Mouse (Mus musculus) stomach, embryonic 15.5 days (tissue): ENCODE measurements around the gene Cycs. TPM values are rescaled to one million over a fixed set of nuclear protein-coding genes. Genes with fewer than 3 reads are reported as not detected.
A peak's percentile ranks its signal among the peaks of the same experiment; 100 is the strongest.

Experiments used
- ATAC-seq: fragments of 200-750 bp; cut with Nextera tagmentation; 2 replicates; pipeline ENCODE4 v1.8.0; 2017; ENCODE audit warnings: low read depth, moderate number of reproducible peaks, moderate TSS enrichment; ENCODE audit not compliant: insufficient read depth, low FRiP score
- H3K27ac ChIP-seq: fragments of 300-500 bp; sonication (generic); 2 replicates; pipeline ENCODE4 v1.5.1; 2015; ENCODE audit warnings: mild to moderate bottlenecking, inconsistent platforms
- H3K27me3 ChIP-seq: fragments of 300-500 bp; sonication (generic); replicated peaks from 2 replicates; pipeline ENCODE4 v1.6.1; 2015; ENCODE audit warnings: inconsistent platforms
- H3K36me3 ChIP-seq: fragments of 300-500 bp; sonication (generic); 2 replicates; pipeline ENCODE4 v1.6.1; 2015; ENCODE audit warnings: inconsistent platforms
- H3K4me1 ChIP-seq: fragments of 300-500 bp; sonication (generic); 2 replicates; pipeline ENCODE4 v1.6.1; 2015; ENCODE audit warnings: inconsistent platforms
- H3K4me2 ChIP-seq: fragments of 300-500 bp; sonication (generic); 2 replicates; pipeline ENCODE4 v1.6.1; 2015; ENCODE audit warnings: mild to moderate bottlenecking, inconsistent platforms
- H3K4me3 ChIP-seq: fragments of 300-500 bp; sonication (generic); replicated peaks from 2 replicates; pipeline ENCODE4 v1.5.1; 2015; ENCODE audit warnings: inconsistent platforms
- H3K9ac ChIP-seq: fragments of 300-500 bp; sonication (generic); 2 replicates; pipeline ENCODE4 v1.6.1; 2015; ENCODE audit warnings: inconsistent platforms
- H3K9me3 ChIP-seq: fragments of 300-500 bp; sonication (generic); 2 replicates; pipeline ENCODE4 v1.6.1; 2016; ENCODE audit warnings: inconsistent platforms
- WGBS: fragments of 180-500 bp; shearing (Covaris S2); methylation state at CpG from one replicate; pipeline ENCODE4 v1.1.7; 2015; 5-methylcytosine and 5-hydroxymethylcytosine counted together
- polyA plus RNA-seq: library from polyadenylated mRNA; unstranded; fragments of >200 nt; fragmentation: Nextera tagmentation; extraction: Ambion mirVana; gene quantifications from 2 replicates; pipeline ENCODE4 v1.2.1, GENCODE M21; 2015

Gene Cycs
- 69.0 and 73.3 TPM in 2 replicates for polyA plus RNA-seq

DNA sequence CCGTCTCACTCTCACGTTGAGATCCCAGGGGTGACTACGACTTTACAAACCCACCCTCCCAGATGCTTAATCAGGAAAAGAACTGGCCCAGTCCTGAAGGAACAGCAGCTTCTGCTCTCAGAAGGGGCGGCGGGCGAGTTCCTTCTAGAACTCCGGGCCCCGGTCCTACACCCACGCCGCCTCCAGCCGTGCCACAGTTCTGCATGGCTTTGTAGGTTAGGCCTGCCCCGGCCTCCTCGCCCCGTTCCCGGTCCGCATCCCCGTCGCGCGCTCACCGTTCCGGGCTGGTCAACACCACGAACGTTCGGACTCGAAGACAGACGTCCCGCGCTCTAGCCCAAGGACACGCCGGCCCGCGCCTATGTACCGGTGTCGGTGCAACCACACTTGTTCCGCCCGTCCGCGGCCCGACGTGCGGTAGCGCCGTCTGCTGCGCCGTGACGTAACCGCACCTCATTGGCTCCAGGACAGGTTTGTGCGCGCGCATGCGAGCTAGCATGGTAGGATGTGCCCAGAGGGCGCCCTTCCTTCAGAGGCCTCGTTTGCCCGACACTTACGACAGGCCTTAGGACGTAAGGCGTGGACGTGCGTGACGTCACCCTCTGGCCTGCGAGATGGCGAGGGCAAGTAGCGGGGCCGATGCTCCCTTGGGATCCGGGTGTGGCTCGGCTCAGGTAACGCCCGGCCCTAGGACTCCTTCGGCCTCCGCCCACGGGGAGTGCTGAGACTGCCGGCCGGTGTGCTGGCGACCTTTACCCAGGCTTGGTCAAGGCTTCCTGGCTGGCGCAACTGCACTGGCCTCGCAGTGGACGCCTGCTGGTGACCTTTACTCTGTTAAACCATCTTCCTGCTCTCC is at the start of gene Cycs:
Gene Cycs (minus strand): TSS at position 398 of the 856 bp plus-strand sequence.
- H3K36me3 ChIP-seq, result no peaks in the 10 kb centered on the region
- WGBS, result 1% methylated on average over 78 of the region's 78 CpGs
- H3K27me3 ChIP-seq, result no peaks in the 10 kb centered on the region

GRCm38 (mm10) chr6:50601620-50602019 is 35.3 kb upstream of the Cycs start:
- H3K4me3 ChIP-seq, result no peak overlapping the region
- ATAC-seq, result no peak
- H3K27ac ChIP-seq, result no peak overlapping the region
- 0 out of 2 replicates have a peak, but pooled peaks cover 6% of the 10 kb centered on the region for H3K4me1 ChIP-seq
- 33% methylated on average over 4 of the region's 4 CpGs for WGBS
- H3K27me3 ChIP-seq, result no peaks in the 10 kb centered on the region
- H3K36me3 ChIP-seq, result no peaks in the 10 kb centered on the region
- no peaks in the 10 kb centered on the region for H3K9me3 ChIP-seq
- no peak overlapping the region for H3K4me2 ChIP-seq
- H3K9ac ChIP-seq, result no peak overlapping the region

More for the DNA sequence above, at the start of gene Cycs:
- H3K4me1 ChIP-seq, result no peaks in the 10 kb centered on the region
- peak within 1 kb of the TSS; percentile 87 for H3K27ac ChIP-seq
- peak within 1 kb of the TSS; percentile 93 for H3K4me3 ChIP-seq
- H3K9ac ChIP-seq, result peak within 1 kb of the TSS; percentile 78
- H3K9me3 ChIP-seq, result no peaks in the 10 kb centered on the region
- ATAC-seq, result peak; percentile 97
- H3K4me2 ChIP-seq, result peak within 1 kb of the TSS; percentile 70

GRCm38 (mm10) chr6:50598560-50598959 is 32.2 kb upstream of the Cycs start:
- H3K9ac ChIP-seq, result no peak overlapping the region
- no peak overlapping the region for H3K27ac ChIP-seq
- WGBS, result 39% methylated on average over 5 of the region's 5 CpGs

DNA sequence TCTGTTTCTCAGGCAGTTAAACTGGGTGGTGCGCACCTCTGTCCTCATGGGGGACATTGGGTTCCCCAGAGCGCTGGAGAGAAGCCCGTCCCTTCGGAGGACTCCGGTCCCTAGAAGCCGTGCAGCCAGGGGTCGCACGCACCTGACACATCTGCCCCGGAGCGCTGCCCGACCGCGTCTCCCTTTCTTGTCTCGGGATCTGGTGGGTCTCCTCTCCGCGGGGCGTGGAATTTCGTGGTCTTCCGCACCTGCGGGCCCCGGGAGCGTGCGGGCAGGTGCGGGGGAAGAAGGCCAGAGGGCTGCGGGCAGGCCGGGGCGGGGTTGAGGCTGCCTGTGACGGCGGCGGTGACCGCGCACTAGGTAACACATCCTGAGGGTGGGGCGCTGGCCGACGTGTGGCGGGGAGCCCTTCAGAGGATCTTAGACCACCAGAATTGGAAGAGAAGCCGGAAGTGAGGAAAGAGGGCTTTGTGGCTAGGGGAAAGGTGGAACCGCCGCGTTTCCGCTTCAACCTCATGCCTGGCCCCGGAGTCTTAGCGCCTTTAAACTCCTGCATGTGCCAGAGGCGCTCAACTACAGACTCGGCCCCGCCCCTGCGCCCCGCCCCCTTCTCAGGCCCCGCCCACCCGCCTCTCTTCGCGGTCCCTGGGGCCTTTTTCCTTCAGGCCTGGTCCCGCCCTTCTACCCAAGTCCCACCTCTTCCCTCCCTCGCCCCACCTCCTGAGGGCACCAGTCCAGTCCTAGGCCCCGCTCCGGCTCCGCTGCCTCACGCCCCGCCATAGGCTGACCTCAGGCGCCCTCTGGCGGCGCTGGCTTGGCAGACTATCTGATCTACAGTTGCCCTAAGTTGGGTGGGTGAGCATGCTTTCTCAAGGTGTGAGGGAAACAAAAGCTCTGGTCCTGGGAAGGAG is 30.2 kb upstream of the Cycs start, which contains the start of gene 4921507P07Rik:
Gene 4921507P07Rik (minus strand): TSS at position 332 of the 911 bp plus-strand sequence.
- H3K36me3 ChIP-seq, result no peaks in the 10 kb centered on the region
- H3K4me1 ChIP-seq, result 0 out of 2 replicates have a peak, but pooled peaks cover 6% of the 10 kb centered on the region
- H3K9ac ChIP-seq, result peak within 1 kb of the TSS; percentile 49
- H3K4me2 ChIP-seq, result peak within 1 kb of the TSS; percentile 99
- WGBS, result under 1% methylated on average over 58 of the region's 62 CpGs
- ATAC-seq, result peak; percentile 97
- no peaks in the 10 kb centered on the region for H3K9me3 ChIP-seq
- H3K27me3 ChIP-seq, result no peaks in the 10 kb centered on the region
- peak within 1 kb of the TSS; percentile 55 for H3K27ac ChIP-seq
- peak within 1 kb of the TSS; percentile 62 for H3K4me3 ChIP-seq

More at GRCm38 (mm10) chr6:50598560-50598959, 32.2 kb upstream of the Cycs start:
- Histone ChIP-seq H3K4me2 (no peak overlapping the region), H3K4me3 (no peak overlapping the region), H3K27me3 (no peaks in the 10 kb centered on the region), H3K9me3 (no peaks in the 10 kb centered on the region), H3K36me3 (no peaks in the 10 kb centered on the region), H3K4me1 (0 out of 2 replicates have a peak, but pooled peaks cover 6% of the 10 kb centered on the region)
- no peak for ATAC-seq

- H3K4me2 ChIP-seq, result no peak overlapping the region
- H3K9me3 ChIP-seq, result no peaks in the 10 kb centered on the region
- H3K36me3 ChIP-seq, result no peaks in the 10 kb centered on the region
- 0 out of 2 replicates have a peak, but pooled peaks cover 6% of the 10 kb centered on the region for H3K4me1 ChIP-seq
- no peaks in the 10 kb centered on the region for H3K27me3 ChIP-seq
- H3K9ac ChIP-seq, result no peak overlapping the region
- H3K4me3 ChIP-seq, result no peak overlapping the region
- ATAC-seq, result no peak
- H3K27ac ChIP-seq, result no peak overlapping the region
- 80% methylated on average over 2 of the region's 2 CpGs for WGBS
These were observed 28.0 kb upstream of the Cycs start for GRCm38 (mm10) chr6:50594372-50594771.

DNA sequence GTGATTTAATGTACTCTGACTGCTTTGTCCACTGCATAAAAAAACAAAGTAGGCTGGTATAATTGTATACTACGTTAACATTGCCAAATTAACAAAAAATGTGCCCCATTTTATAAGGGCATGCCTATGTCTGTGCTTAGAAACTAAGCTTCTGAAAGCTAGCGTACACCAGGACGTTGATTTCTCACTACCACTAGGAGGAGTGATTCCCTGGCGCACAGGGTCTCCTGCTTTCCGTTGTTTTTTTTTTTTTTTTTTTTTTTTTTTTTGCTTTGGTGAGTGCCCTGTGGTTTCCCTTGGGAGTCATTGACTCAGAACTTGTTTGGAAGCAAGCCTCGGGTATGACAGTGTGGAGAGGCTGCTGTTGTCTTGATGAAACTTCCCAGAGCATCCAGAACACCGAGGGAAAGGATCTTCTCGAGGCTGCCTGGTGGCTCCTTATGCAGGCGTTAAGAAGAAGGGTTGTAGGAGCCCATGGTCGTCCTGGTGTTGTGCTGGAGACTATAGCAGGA is 27.1 kb upstream of the Cycs start:
- 69% methylated on average over 10 of the region's 10 CpGs for WGBS

GRCm38 (mm10) chr6:50590234-50590633 is 23.9 kb upstream of the Cycs start:
- 69% methylated on average over 3 of the region's 3 CpGs for WGBS
- Histone ChIP-seq H3K36me3 (no peaks in the 10 kb centered on the region), H3K9me3 (no peaks in the 10 kb centered on the region), H3K4me2 (no peak overlapping the region), H3K4me1 (no peaks in the 10 kb centered on the region), H3K4me3 (no peak overlapping the region), H3K9ac (no peak overlapping the region), H3K27ac (no peak overlapping the region), H3K27me3 (no peaks in the 10 kb centered on the region)
- ATAC-seq, result no peak

More for the DNA sequence above, 27.1 kb upstream of the Cycs start:
- no peak overlapping the region for H3K27ac ChIP-seq
- H3K27me3 ChIP-seq, result no peaks in the 10 kb centered on the region
- H3K9me3 ChIP-seq, result no peaks in the 10 kb centered on the region
- no peak overlapping the region for H3K4me2 ChIP-seq
- no peaks in the 10 kb centered on the region for H3K36me3 ChIP-seq
- H3K4me1 ChIP-seq, result 0 out of 2 replicates have a peak, but pooled peaks cover 2% of the 10 kb centered on the region
- H3K4me3 ChIP-seq, result no peak overlapping the region
- ATAC-seq, result no peak
- no peak overlapping the region for H3K9ac ChIP-seq

DNA sequence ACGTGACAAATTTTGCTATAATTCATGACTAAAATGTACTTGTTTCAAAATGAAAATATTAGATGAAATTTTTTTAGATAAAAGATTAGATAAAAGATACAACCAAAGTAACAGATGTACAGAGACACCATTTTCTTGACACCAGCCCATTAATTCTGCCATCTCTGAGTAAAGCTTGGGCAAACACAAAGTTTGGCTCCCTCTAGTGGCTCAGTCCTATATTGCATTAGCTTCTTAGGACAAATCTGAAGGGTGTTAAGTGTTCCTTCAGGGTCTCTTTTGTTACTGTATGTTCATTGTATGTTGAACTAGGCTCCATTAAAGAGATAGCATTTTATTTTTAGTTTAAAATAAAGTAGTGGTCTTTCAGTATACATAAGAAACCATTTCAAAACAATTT is 21.9 kb upstream of the Cycs start:
- H3K9me3 ChIP-seq, result no peaks in the 10 kb centered on the region
- no peaks in the 10 kb centered on the region for H3K27me3 ChIP-seq
- no peak for ATAC-seq
- H3K36me3 ChIP-seq, result no peaks in the 10 kb centered on the region
- WGBS, result 89% methylated on average over 1 of the region's 1 CpGs
- H3K9ac ChIP-seq, result no peak overlapping the region
- H3K4me1 ChIP-seq, result no peaks in the 10 kb centered on the region
- H3K4me2 ChIP-seq, result no peak overlapping the region
- H3K4me3 ChIP-seq, result no peak overlapping the region
- no peak overlapping the region for H3K27ac ChIP-seq

- no peaks in the 10 kb centered on the region for H3K27me3 ChIP-seq
- no peak overlapping the region for H3K27ac ChIP-seq
- no peak for ATAC-seq
- H3K4me1 ChIP-seq, result no peaks in the 10 kb centered on the region
- H3K9me3 ChIP-seq, result no peaks in the 10 kb centered on the region
- H3K4me3 ChIP-seq, result no peak overlapping the region
- no peaks in the 10 kb centered on the region for H3K36me3 ChIP-seq
- H3K9ac ChIP-seq, result no peak overlapping the region
- no peak overlapping the region for H3K4me2 ChIP-seq
- 83% methylated on average over 2 of the region's 2 CpGs for WGBS
These were observed 21.1 kb upstream of the Cycs start for GRCm38 (mm10) chr6:50587412-50587811.

- Histone ChIP-seq H3K4me1 (no peaks in the 10 kb centered on the region), H3K27ac (no peak overlapping the region), H3K27me3 (no peaks in the 10 kb centered on the region), H3K9me3 (no peaks in the 10 kb centered on the region), H3K4me2 (no peak overlapping the region), H3K36me3 (no peaks in the 10 kb centered on the region), H3K4me3 (no peak overlapping the region), H3K9ac (no peak overlapping the region)
- ATAC-seq, result no peak
- 42% methylated on average over 5 of the region's 5 CpGs for WGBS
These were observed 20.0 kb upstream of the Cycs start for GRCm38 (mm10) chr6:50586316-50586715.

DNA sequence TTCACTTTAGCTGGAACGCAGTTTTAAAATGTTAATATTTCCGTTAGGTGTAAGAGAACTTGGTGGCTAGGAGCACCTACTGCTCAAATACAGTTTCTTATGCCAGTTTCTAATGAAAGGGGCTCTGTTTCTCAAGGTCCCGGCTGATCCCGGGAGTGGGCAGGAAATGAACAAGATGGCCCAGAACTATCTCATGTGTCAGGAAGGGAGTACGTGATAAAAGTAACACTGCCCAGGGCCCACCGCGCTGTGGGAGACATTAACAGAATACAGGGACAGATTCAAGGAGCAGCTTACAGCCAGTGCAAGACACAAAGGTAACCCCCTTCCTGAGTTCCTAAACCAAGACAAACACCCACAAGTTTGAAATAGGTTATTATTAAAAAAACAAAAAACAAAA is 19.4 kb upstream of the Cycs start:
- no peak overlapping the region for H3K27ac ChIP-seq
- no peaks in the 10 kb centered on the region for H3K9me3 ChIP-seq
- H3K27me3 ChIP-seq, result no peaks in the 10 kb centered on the region
- no peak for ATAC-seq
- H3K4me3 ChIP-seq, result no peak overlapping the region
- no peaks in the 10 kb centered on the region for H3K36me3 ChIP-seq
- no peak overlapping the region for H3K9ac ChIP-seq
- WGBS, result 52% methylated on average over 7 of the region's 7 CpGs
- no peak overlapping the region for H3K4me2 ChIP-seq
- no peaks in the 10 kb centered on the region for H3K4me1 ChIP-seq
